Mouse (Mus musculus) liver, embryonic 14.5 days (tissue): ENCODE data around the gene Slc30a5.

Experiments used
- CTCF ChIP-seq: IDR thresholded peaks from 2 replicates; pipeline ENCODE4 v1.5.1; 2016; ENCODE audit warnings: antibody characterized with exemption, low read depth, control low read depth
- EP300 ChIP-seq: IDR thresholded peaks from 2 replicates; pipeline ENCODE4 v1.6.1; 2016; ENCODE audit warnings: antibody characterized with exemption, low read depth

- TF ChIP-seq CTCF (no peak), EP300 (no peak)
Observed at GRCm38 (mm10) chr13:100873530-100873929, 40.3 kb upstream of the Slc30a5 start.
